In the genomic region with DNA sequence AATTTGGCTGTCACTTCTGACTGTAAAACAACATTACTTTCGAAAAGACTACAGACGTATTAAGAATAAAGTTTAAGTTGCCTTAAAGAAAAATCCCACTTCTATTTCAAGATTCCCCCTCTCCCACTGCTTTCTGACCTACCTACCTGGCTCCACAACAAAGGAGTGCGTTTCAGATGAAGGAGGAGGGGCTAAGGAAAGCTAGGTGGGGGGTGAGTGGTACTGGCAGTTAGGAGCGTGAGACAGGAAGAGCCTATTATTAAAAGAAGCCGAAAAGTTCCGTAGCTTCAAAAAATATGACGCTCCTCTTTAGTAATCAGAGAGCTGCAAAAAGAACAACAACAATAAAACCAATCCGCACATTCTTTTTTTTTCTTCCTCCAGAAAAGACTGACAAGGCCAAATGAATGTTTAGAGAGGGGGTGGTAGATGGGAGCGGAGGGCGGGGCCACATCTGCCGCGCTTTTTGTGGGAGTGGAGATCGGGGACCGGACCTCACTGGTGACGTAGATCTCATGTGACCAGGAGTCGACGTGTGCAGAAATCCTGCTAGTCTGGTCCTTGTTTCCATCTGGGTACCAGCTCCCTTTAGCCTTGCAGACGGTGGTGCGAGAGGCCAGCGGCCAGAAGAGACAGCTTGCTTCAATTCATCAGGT, we compare ENCODE assay signal across 8 mouse cellular contexts. TPM values are rescaled to one million over a fixed set of nuclear protein-coding genes. Genes with fewer than 3 reads are reported as not detected.
DNase-seq lines count a peak whose midpoint lies in the region; ATAC-seq lines count a peak whose summit lies in the region.

A gene (plus strand): TSS at position 506 of the 656 bp plus-strand sequence.

- peak within 1 kb of the TSS; percentile 60 for H3K4me2 ChIP-seq in heart, embryonic 14.5 days (ENCODE audit: low read length)
- peak within 1 kb of the TSS; percentile 74 for H3K4me2 ChIP-seq in liver, embryonic 13.5 days
- H3K4me2 ChIP-seq in stomach, embryonic 16.5 days (ENCODE audit: low read depth, low read length), result peak within 1 kb of the TSS; percentile 47

- H3K27ac ChIP-seq in brown adipose tissue, adult 24 weeks (replicated peaks; ENCODE audit: low read depth, low read length), result no peak within 1 kb of the TSS; the same call in 1 of the 2 replicates
- peak within 1 kb of the TSS; percentile 87 for H3K27ac ChIP-seq in heart, embryonic 14.5 days (replicated peaks in 1 of 2; ENCODE audit: control insufficient read depth in 1 of 2, insufficient read depth in 1 of 2, low read depth in 2 of 2, low read length in 2 of 2)
- peak within 1 kb of the TSS; percentile 64 for H3K27ac ChIP-seq in liver, embryonic 13.5 days
- peak within 1 kb of the TSS; percentile 84 for H3K27ac ChIP-seq in stomach, embryonic 16.5 days (ENCODE audit: low read length)

- 20% methylated on average over 20 of the region's 20 CpGs for WGBS in heart, embryonic 14.5 days
- 20% methylated on average over 20 of the region's 20 CpGs for WGBS in liver, embryonic 13.5 days (ENCODE audit: insufficient replicate concordance)
- 24% methylated on average over 20 of the region's 20 CpGs for WGBS in stomach, embryonic 16.5 days

- DNase-seq in CD4-positive helper T cell, adult 2 months (ENCODE audit: low read depth, low spot score), result peak; percentile 79
- DNase-seq in fibroblast of lung, adult 2 months (ENCODE audit: low read depth), result peak; percentile 58
- peak; percentile 85 for DNase-seq in kidney, postnatal 14 days
- peak; percentile 69 for DNase-seq in liver, embryonic 13.5 days
- peak; percentile 67 for DNase-seq in neural tube, embryonic 10.5 days (ENCODE audit: extremely low spot score, low spot score)

- no peaks in the 10 kb centered on the region for H3K4me1 ChIP-seq in brown adipose tissue, adult 24 weeks (ENCODE audit: control insufficient read depth, insufficient read depth, insufficient read length, low read length)
- H3K4me1 ChIP-seq in heart, embryonic 14.5 days (ENCODE audit: control insufficient read depth in 2 of 2, insufficient read depth in 2 of 2, low read length in 2 of 2), result no peaks in the 10 kb centered on the region
- 0 out of 2 replicates have a peak, but pooled peaks cover 3% of the 10 kb centered on the region for H3K4me1 ChIP-seq in liver, embryonic 13.5 days (replicated peaks)
- H3K4me1 ChIP-seq in stomach, embryonic 16.5 days (ENCODE audit: control insufficient read depth, insufficient read depth, low read length), result 0 out of 2 replicates have a peak, but pooled peaks cover 4% of the 10 kb centered on the region

- peak within 1 kb of the TSS; percentile 89 for H3K9ac ChIP-seq in heart, embryonic 14.5 days (ENCODE audit: low read length)
- H3K9ac ChIP-seq in liver, embryonic 13.5 days, result peak within 1 kb of the TSS; percentile 77
- H3K9ac ChIP-seq in stomach, embryonic 16.5 days (ENCODE audit: low read length), result peak within 1 kb of the TSS; percentile 80

- H3K4me3 ChIP-seq in brown adipose tissue, adult 24 weeks (ENCODE audit: insufficient read depth, low read depth, low read length), result peak within 1 kb of the TSS; percentile 88
- H3K4me3 ChIP-seq in heart, embryonic 14.5 days (ENCODE audit: control insufficient read depth in 1 of 2, insufficient read depth in 1 of 2, low read depth in 1 of 2, low read length in 2 of 2), result peak within 1 kb of the TSS; percentile 66 to 75
- peak within 1 kb of the TSS; percentile 66 for H3K4me3 ChIP-seq in liver, embryonic 13.5 days (replicated peaks)
- H3K4me3 ChIP-seq in stomach, embryonic 16.5 days (replicated peaks; ENCODE audit: low read length), result peak within 1 kb of the TSS; percentile 64

- peaks cover 16% of the 10 kb centered on the region for H3K36me3 ChIP-seq in heart, embryonic 14.5 days (ENCODE audit: control insufficient read depth, insufficient read depth, low read length)
- peaks cover 5% of the 10 kb centered on the region; the same call in 1 of the 2 replicates for H3K36me3 ChIP-seq in liver, embryonic 13.5 days
- H3K36me3 ChIP-seq in stomach, embryonic 16.5 days (ENCODE audit: control insufficient read depth, insufficient read depth, low read length), result no peaks in the 10 kb centered on the region

- no peaks in the 10 kb centered on the region for H3K27me3 ChIP-seq in heart, embryonic 14.5 days (ENCODE audit: control insufficient read depth, insufficient read depth, low read length)
- H3K27me3 ChIP-seq in liver, embryonic 13.5 days, result no peaks in the 10 kb centered on the region
- H3K27me3 ChIP-seq in stomach, embryonic 16.5 days (ENCODE audit: control insufficient read depth, insufficient read depth, low read length), result no peaks in the 10 kb centered on the region

- no peaks in the 10 kb centered on the region for H3K9me3 ChIP-seq in heart, embryonic 14.5 days (ENCODE audit: control insufficient read depth, low read length)
- H3K9me3 ChIP-seq in liver, embryonic 13.5 days (replicated peaks), result no peaks in the 10 kb centered on the region
- no peaks in the 10 kb centered on the region for H3K9me3 ChIP-seq in stomach, embryonic 16.5 days (replicated peaks; ENCODE audit: control insufficient read depth, low read length)

- ATAC-seq in heart, embryonic 14.5 days (ENCODE audit: insufficient number of reproducible peaks, insufficient read depth, low FRiP score, low read depth), result peak; percentile 93
- peak; percentile 94 for ATAC-seq in liver, embryonic 13.5 days (ENCODE audit: low read depth)
- ATAC-seq in stomach, embryonic 16.5 days (ENCODE audit: insufficient read depth, low FRiP score), result peak; percentile 95

RNA-seq across cellular contexts. Expression of the gene that starts here (rescaled TPM):
- 34.5 and 40.6 TPM in 2 replicates for polyA plus RNA-seq in brown adipose tissue, adult 24 weeks (2012; ENCODE audit: insufficient read depth, insufficient read length, missing spikeins)
- 488 and 515 TPM in 2 replicates for polyA plus RNA-seq in heart, embryonic 14.5 days (2014; fragmentation: Nextera tagmentation; extraction: Ambion mirVana)
- polyA plus RNA-seq in liver, embryonic 13.5 days (2015; fragmentation: Nextera tagmentation; extraction: Ambion mirVana), result 227 and 291 TPM in 2 replicates
- 495 and 546 TPM in 2 replicates for polyA plus RNA-seq in stomach, embryonic 16.5 days (2015; fragmentation: Nextera tagmentation; extraction: Ambion mirVana)
